Mouse (Mus musculus) hindbrain, embryonic 13.5 days (tissue): ENCODE data around the gene Pappa. TPM values are rescaled to one million over a fixed set of nuclear protein-coding genes. Genes with fewer than 3 reads are reported as not detected.
A peak's percentile ranks its signal among the peaks of the same experiment; 100 is the strongest.

Experiments
- ATAC-seq: fragments of 200-750 bp; cut with Nextera tagmentation; 2 replicates; pipeline ENCODE4 v1.8.0; 2017; ENCODE audit warnings: moderate TSS enrichment; ENCODE audit not compliant: low FRiP score
- H3K27ac ChIP-seq: fragments of 300-500 bp; sonication (generic); 2 replicates; pipeline ENCODE4 v1.5.1; 2015; ENCODE audit warnings: inconsistent platforms, mild to moderate bottlenecking, moderate library complexity
- H3K27me3 ChIP-seq: fragments of 300-500 bp; sonication (generic); 2 replicates; pipeline ENCODE4 v1.6.1; 2015; ENCODE audit warnings: mild to moderate bottlenecking, inconsistent platforms
- H3K36me3 ChIP-seq: fragments of 300-500 bp; sonication (generic); 2 replicates; pipeline ENCODE4 v1.6.1; 2015; ENCODE audit warnings: mild to moderate bottlenecking, inconsistent platforms
- H3K4me1 ChIP-seq: fragments of 300-500 bp; sonication (generic); replicated peaks from 2 replicates; pipeline ENCODE4 v1.6.1; 2015; ENCODE audit warnings: inconsistent platforms
- H3K4me2 ChIP-seq: fragments of 300-500 bp; sonication (generic); 2 replicates; pipeline ENCODE4 v1.6.1; 2015; ENCODE audit warnings: inconsistent platforms, mild to moderate bottlenecking, moderate library complexity
- H3K4me3 ChIP-seq: fragments of 300-500 bp; sonication (generic); 2 replicates; pipeline ENCODE4 v1.5.1; 2015; ENCODE audit warnings: mild to moderate bottlenecking, inconsistent platforms
- H3K9ac ChIP-seq: fragments of 300-500 bp; sonication (generic); 2 replicates; pipeline ENCODE4 v1.6.1; 2015; ENCODE audit warnings: mild to moderate bottlenecking, inconsistent platforms
- H3K9me3 ChIP-seq: fragments of 300-500 bp; sonication (generic); 2 replicates; pipeline ENCODE4 v1.6.1; 2016; ENCODE audit warnings: inconsistent platforms
- WGBS: fragments of 180-500 bp; shearing (Covaris S2); methylation state at CpG from one replicate; pipeline ENCODE4 v1.1.7; 2015; 5-methylcytosine and 5-hydroxymethylcytosine counted together
- polyA plus RNA-seq: library from polyadenylated mRNA; unstranded; fragments of >200 nt; fragmentation: Nextera tagmentation; extraction: Ambion mirVana; gene quantifications from 2 replicates; pipeline ENCODE4 v1.2.1, GENCODE M21; 2015

Pappa gene
- polyA plus RNA-seq = 0.39 and 0.52 TPM in 2 replicates

DNA sequence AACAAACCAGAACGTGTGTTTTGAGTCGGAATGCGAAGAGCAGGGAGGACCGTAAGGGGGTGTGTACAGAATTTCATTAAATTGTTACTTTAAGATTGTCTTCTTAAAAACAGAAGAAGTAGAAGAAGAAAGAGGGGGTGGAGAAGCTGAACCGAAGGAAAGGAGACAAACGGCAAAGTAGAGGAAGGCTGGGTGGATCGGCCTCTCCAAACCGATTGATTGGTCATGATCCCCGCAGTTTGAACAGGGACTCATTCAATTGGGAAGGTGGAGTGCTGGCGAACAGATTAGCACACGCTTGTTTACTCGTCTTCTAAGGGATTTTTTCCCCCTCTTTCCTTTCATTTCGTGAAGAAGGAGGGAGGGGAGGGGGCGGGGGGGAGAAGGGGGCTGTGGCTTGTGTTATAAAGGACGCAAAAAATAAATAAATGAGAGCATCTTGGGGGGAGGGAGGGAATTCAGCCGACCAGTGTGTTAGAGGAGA lies at the start of gene Pappa:
Pappa (plus strand) TSS at position 434 of the 484 bp plus-strand sequence.
- under 1% methylated on average over 16 of the region's 16 CpGs for WGBS

DNA sequence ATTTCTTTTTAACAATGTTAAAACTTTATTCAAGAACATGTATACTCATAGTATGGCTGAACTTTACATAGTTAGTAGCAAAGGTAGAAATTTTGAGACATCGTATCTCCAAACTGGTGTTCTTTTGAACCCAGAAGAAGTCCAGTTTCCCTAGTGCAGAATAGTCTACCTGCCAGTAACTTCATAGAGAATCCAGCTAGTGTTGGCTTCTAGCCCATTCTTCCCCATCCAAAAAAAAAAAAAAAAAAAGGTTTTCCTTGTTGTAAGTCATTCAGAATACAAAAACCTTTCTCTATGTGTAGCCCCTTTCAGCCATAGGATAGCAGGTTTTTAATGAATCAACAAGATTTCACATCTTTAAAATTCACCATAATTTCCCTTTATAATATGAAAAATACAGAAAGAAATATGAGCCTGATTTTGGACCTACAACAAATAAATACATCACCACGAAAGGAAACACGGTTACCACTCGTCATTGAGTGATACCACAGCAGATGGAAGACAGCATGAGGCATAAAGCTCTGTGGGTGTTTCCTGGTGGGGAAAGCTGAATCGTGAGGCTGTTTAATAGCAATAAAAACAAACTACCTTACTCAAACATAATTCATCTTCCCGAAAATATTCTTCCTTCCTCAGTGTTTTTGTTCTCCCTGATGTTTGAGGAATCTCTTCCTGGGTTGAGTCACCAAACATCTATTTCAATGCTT lies 45.9 kb upstream of the Pappa start:
- Histone ChIP-seq H3K4me3 (no peak overlapping the region), H3K4me2 (no peak overlapping the region), H3K36me3 (no peaks in the 10 kb centered on the region), H3K9ac (no peak overlapping the region), H3K27ac (no peak overlapping the region), H3K9me3 (no peaks in the 10 kb centered on the region), H3K27me3 (no peaks in the 10 kb centered on the region), H3K4me1 (no peaks in the 10 kb centered on the region)
- ATAC-seq = no peak
- WGBS = 80% methylated on average over 6 of the region's 6 CpGs

More for the DNA sequence above, at the start of gene Pappa:
- no peak within 1 kb of the TSS for H3K27ac ChIP-seq
- ATAC-seq = 0 out of 2 replicates have a peak, but pooled peaks have one; percentile 0
- H3K27me3 ChIP-seq = peaks cover 28% of the 10 kb centered on the region
- H3K4me1 ChIP-seq = peaks cover 28% of the 10 kb centered on the region
- peak within 1 kb of the TSS; percentile 61 for H3K4me3 ChIP-seq
- peak within 1 kb of the TSS; percentile 73 for H3K9ac ChIP-seq
- no peaks in the 10 kb centered on the region for H3K9me3 ChIP-seq
- H3K36me3 ChIP-seq = no peaks in the 10 kb centered on the region
- H3K4me2 ChIP-seq = peak within 1 kb of the TSS; percentile 86

DNA sequence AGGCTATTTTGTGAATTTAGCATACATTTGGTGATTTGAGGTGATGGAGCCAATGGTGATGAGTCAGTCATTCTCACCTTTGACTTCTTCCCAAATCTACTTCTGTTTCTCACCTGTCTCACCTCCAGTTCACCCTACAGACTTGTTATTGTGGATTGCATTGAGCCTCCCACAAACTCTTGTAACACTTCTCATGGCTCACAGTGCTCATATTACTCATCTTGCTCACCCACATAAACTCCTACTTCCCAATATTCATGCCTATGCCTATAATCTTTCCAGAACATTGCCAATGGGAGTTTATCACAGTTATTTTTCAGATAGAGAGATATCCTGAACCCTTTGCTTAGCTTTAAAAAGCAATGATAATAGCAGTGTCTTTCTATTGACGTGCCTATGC lies 37.1 kb upstream of the Pappa start:
- no peak for ATAC-seq
- no peaks in the 10 kb centered on the region for H3K4me1 ChIP-seq
- H3K9ac ChIP-seq = no peak overlapping the region
- no peaks in the 10 kb centered on the region for H3K9me3 ChIP-seq
- H3K27me3 ChIP-seq = no peaks in the 10 kb centered on the region
- 85% methylated on average over 1 of the region's 1 CpGs for WGBS
- H3K4me2 ChIP-seq = no peak overlapping the region
- H3K27ac ChIP-seq = no peak overlapping the region
- no peaks in the 10 kb centered on the region for H3K36me3 ChIP-seq
- H3K4me3 ChIP-seq = no peak overlapping the region

DNA sequence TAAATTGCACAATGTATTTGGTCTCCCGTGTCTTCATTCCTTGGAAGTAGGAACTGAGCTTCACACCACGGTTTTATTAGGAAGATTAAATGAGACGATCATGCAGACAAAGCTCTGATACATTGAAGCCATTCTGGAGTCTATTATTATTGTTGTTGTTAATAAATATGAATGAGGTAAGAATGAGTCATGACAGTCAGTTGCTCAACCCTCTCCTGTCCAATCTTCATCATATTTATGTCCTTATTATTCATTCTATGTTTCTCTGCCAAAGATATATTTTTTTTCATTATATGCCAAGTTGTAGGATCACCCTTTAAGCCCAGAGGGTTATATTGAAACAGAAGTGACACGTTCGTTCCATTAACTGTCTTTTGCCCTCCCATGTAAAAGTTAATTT lies 36.4 kb upstream of the Pappa start:
- no peaks in the 10 kb centered on the region for H3K9me3 ChIP-seq
- no peak overlapping the region for H3K4me2 ChIP-seq
- H3K36me3 ChIP-seq = no peaks in the 10 kb centered on the region
- no peak overlapping the region for H3K4me3 ChIP-seq
- no peak overlapping the region for H3K9ac ChIP-seq
- WGBS = 89% methylated on average over 5 of the region's 5 CpGs
- no peak overlapping the region for H3K27ac ChIP-seq
- no peaks in the 10 kb centered on the region for H3K27me3 ChIP-seq
- H3K4me1 ChIP-seq = no peaks in the 10 kb centered on the region
- no peak for ATAC-seq

DNA sequence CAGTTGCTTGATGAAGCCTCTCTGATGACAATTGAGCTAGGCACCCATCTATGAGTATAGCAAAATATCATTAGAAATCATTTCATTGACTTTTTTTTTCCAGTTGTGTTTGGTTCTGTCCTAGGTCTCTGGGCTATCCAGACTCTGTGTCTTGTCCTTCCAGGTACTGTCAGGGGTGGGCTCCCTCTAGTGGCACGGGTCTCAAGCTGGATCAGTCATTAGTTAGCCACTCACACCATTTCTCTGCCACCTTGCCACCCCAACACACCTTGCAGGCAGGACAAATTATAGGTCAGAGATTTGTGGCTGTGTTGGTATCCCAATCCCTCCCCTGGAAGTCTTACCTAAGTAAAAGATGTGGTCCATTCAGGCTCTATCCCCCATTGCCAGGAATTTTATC lies 31.8 kb upstream of the Pappa start:
- no peaks in the 10 kb centered on the region for H3K27me3 ChIP-seq
- ATAC-seq = no peak
- no peaks in the 10 kb centered on the region for H3K4me1 ChIP-seq
- H3K4me2 ChIP-seq = no peak overlapping the region
- H3K9ac ChIP-seq = no peak overlapping the region
- no peaks in the 10 kb centered on the region for H3K36me3 ChIP-seq
- 10% methylated on average over 1 of the region's 1 CpGs for WGBS
- no peak overlapping the region for H3K4me3 ChIP-seq
- no peak overlapping the region for H3K27ac ChIP-seq
- no peaks in the 10 kb centered on the region for H3K9me3 ChIP-seq

DNA sequence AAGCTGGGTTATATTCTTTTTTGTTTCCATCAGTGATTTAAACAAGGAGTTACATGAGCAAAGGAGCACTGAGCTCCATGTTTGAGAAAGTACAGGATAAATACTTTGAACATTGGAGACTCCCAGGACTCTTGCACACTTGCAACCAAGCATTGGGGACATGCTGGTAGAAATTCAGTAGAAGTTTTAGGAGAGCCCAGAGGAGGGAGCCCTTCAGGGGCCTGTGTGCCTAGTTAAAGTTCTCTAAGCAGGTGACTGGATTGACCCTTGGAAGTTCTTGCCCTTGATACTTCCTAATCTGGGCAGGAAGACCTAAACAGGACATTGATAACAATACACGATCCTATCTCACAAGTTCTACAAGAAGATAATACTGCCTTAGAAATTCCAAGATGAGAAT lies 3.6 kb upstream of the Pappa start:
- 89% methylated on average over 1 of the region's 1 CpGs for WGBS
- no peak overlapping the region for H3K4me3 ChIP-seq
- no peak overlapping the region for H3K9ac ChIP-seq
- H3K4me2 ChIP-seq = no peak overlapping the region
- peaks cover 11% of the 10 kb centered on the region for H3K27me3 ChIP-seq
- ATAC-seq = no peak
- no peak overlapping the region for H3K27ac ChIP-seq
- no peaks in the 10 kb centered on the region for H3K36me3 ChIP-seq
- peaks cover 7% of the 10 kb centered on the region for H3K4me1 ChIP-seq
- no peaks in the 10 kb centered on the region for H3K9me3 ChIP-seq

DNA sequence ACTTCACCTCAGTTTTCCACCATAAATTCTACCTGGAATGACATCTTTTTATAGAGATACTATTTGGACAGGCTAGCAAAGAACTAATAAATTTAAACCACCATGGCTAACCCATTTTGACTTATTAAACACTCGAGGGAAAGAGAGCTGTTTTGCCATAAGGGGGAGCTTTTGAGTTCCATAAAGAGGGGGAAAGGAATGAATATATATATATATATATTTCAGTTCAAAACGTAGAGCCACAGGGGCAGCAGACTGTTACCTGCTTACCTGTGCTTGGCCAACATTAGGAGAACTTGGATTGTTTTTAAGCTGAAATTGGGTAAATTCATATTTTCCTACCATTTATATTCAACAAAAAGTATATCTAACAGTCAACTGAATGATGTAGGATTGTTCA lies 1.1 kb upstream of the Pappa start:
- no peaks in the 10 kb centered on the region for H3K36me3 ChIP-seq
- H3K4me1 ChIP-seq = peaks cover 28% of the 10 kb centered on the region
- peak overlapping the region; percentile 86; the same call in 1 of the 2 replicates for H3K4me2 ChIP-seq
- peaks cover 21% of the 10 kb centered on the region for H3K27me3 ChIP-seq
- no peak overlapping the region for H3K27ac ChIP-seq
- ATAC-seq = no peak
- no peaks in the 10 kb centered on the region for H3K9me3 ChIP-seq
- no peak overlapping the region for H3K4me3 ChIP-seq
- 0% methylated on average over 2 of the region's 2 CpGs for WGBS
- H3K9ac ChIP-seq = no peak overlapping the region

DNA sequence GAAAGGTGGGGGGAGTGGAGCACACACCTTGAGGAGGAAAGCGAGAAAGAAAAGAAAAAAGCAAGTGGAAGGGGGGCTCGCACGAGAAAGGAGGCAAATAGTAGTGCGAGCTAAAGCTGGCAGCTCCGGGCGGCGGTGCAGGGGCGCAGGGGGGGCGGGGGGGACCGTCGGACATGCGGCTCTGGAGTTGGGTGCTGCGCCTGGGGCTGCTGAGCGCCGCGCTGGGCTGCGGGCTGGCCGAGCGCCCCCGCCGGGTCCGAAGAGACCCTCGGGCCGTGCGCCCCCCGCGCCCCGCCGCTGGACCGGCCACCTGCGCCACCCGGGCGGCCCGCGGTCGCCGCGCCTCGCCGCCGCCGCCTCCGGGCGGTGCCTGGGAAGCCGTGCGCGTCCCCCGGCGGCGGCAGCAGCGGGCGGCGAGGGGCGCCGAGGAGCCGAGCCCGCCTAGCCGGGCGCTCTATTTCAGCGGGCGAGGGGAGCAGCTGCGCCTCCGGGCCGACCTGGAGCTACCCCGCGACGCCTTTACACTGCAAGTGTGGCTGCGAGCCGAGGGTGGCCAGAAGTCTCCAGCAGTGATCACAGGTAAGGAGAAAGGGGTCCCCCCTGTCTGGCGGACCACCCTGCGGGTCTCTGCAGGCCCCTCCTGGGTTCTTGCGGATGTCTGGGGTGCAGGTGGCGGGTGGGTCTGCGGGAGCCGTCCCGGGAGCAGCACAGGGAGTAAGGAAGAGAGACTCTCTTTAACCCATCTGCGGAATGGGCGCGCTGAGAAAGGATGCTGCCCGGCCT lies 586 bp downstream of the Pappa start:
- Histone ChIP-seq H3K4me1 (peaks cover 28% of the 10 kb centered on the region), H3K9ac (peak overlapping the region; percentile 73), H3K9me3 (no peaks in the 10 kb centered on the region), H3K4me2 (peak overlapping the region; percentile 86), H3K36me3 (no peaks in the 10 kb centered on the region), H3K27ac (no peak overlapping the region), H3K4me3 (peak overlapping the region; percentile 61), H3K27me3 (peaks cover 35% of the 10 kb centered on the region)
- WGBS = 1% methylated on average over 42 of the region's 80 CpGs
- ATAC-seq = peak; percentile 58

DNA sequence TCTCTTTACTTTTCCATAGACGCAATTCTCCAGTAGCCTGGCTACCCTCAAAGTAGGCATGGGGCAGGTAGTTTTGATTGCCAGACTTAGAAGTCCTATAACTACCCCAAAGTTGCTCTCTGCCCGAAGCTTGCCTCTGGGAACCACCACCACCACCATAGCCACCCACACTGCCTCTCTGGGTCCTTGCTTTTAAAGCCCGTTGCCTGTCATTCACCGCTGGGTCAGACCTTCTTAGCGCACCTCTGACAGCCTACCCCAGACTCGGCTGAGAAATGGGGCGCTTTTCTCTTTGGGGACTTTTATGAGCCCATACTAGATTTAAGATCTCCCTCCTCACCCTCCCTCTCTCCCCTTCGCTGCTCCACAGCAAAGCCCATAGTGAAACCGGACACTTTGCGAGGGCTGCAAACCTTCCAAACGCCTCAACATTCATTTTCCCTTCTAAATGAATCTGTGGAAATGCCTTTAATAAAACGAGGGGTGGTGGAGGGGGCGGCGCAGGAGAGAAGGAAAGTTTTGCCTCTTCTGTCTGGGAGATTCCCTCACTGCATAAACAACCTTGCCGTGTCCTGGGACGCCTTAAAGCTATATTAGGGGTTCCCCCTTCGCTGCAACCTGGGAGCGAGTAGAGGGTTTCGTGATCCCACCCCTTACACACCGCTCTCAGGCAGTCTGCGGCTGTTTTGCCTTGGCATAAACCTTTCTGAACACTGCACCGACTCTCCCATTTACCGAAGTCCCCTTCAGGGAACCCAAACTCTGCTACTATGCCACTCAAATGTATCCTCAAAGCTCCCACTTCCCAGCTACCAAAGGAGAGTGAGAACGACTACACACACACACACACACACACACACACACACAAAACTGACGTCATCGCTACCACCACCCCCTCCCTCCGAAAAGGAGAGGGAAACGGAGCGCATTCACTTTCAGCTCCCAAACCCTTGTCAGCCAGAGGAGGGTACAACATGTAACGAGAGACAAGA lies 1.7 kb downstream of the Pappa start:
- ATAC-seq = peak; percentile 31
- Histone ChIP-seq H3K4me1 (peaks cover 28% of the 10 kb centered on the region), H3K27ac (no peak overlapping the region), H3K4me3 (peak overlapping the region; percentile 61), H3K36me3 (no peaks in the 10 kb centered on the region), H3K9me3 (no peaks in the 10 kb centered on the region), H3K4me2 (peak overlapping the region; percentile 86), H3K9ac (peak overlapping the region; percentile 67), H3K27me3 (peaks cover 37% of the 10 kb centered on the region)
- under 1% methylated on average over 30 of the region's 30 CpGs for WGBS

DNA sequence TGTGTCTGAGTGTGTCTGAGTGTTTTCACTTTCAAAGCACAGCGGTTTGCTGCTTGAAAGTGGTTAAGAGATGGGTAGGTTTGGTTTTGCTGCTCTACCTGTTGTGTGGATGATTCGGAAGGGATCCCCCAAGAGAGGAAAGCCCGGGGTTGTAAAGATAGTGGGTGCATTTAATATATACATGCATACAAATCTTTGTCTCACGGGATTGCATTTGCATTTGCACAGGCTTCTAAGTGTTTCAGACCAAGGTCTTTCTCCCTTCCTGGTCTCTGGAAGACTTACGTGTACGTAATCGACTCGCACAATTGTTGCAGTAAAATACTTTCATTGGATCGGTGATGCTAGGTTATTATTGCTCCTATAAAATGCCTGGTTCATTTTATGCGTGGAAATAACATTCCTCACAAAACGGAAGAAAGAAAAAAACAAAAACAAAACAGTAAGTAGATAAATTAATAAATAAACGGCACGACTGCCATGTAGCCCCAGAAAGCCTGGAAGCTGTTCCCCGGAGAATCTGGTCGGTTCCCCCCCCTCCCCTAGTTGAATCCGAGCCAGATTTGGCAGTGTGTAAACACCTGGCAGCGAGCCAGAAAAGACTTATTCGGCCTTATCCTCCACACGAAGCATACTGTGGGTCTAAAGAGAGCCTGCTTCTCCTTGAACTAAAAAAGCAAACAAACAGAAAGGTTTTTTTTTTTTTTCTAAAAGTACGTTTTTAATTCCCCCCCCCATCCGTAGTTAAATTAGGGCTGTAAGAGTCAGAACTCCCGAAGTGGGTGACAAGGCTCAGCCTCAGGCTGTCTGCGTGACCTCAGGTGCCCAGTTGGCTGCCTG lies 2.7 kb downstream of the Pappa start:
- H3K4me1 ChIP-seq = peaks cover 28% of the 10 kb centered on the region
- 6% methylated on average over 23 of the region's 23 CpGs for WGBS
- ATAC-seq = no peak
- peak overlapping the region; percentile 86 for H3K4me2 ChIP-seq
- H3K9me3 ChIP-seq = no peaks in the 10 kb centered on the region
- peak overlapping the region; percentile 61 for H3K4me3 ChIP-seq
- H3K9ac ChIP-seq = peak overlapping the region; percentile 67; the same call in 1 of the 2 replicates
- peaks cover 35% of the 10 kb centered on the region for H3K27me3 ChIP-seq
- H3K36me3 ChIP-seq = no peaks in the 10 kb centered on the region
- H3K27ac ChIP-seq = no peak overlapping the region

DNA sequence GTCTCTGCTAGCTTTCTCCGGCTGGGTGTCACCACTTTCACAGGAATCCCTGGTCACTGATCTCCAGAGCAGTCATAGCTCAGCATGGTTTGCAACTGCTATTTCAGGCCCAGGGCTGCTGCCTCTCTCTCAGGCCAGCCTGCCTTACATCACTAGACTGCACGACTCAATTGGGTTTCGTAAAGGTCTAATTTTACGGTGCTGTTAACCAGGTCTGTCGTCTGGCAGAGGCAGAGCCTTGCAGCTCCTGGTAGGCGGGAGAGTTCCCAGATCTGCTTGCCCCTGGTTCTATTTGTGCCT lies 3.3 kb downstream of the Pappa start:
- peaks cover 35% of the 10 kb centered on the region for H3K27me3 ChIP-seq
- H3K4me1 ChIP-seq = peaks cover 28% of the 10 kb centered on the region
- no peaks in the 10 kb centered on the region for H3K36me3 ChIP-seq
- no peaks in the 10 kb centered on the region for H3K9me3 ChIP-seq
- H3K9ac ChIP-seq = no peak overlapping the region; the same call in 1 of the 2 replicates
- H3K4me2 ChIP-seq = peak overlapping the region; percentile 86
- WGBS = 19% methylated on average over 6 of the region's 6 CpGs
- H3K27ac ChIP-seq = no peak overlapping the region
- ATAC-seq = no peak
- H3K4me3 ChIP-seq = no peak overlapping the region
